Mouse (Mus musculus): ENCODE data around the gene Arsg. TPM values are rescaled to one million over a fixed set of nuclear protein-coding genes. Genes with fewer than 3 reads are reported as not detected.

The Arsg gene
- polyA plus RNA-seq, 1 experiment from 2014 or later, result 6.0 TPM

DNA sequence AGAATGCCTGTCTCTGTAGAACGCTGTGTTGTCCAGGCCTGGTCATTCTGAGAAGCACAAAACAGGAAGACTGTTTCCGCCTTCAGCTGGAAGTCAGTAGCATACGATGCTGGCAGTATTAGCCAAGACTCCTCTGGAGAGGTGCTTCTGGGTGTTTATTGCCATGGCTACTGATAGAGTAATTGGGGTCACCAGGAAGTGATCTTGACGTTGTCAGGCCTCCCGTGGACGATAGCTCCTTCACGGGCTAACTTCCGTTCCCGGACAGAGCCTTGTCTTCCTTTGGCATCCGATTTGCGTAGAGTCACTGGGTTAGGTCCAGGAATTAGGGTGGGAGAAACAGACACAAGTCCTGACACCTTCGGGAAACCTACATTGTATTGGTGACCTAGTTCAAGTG is 86.1 kb downstream of the Arsg start:
- Histone ChIP-seq H3K27ac (replicated peaks) (no peak overlapping the region), H3K36me3 (no peaks in the 10 kb centered on the region), H3K27me3 (no peaks in the 10 kb centered on the region), H3K4me3 (no peak overlapping the region), H3K9ac (replicated peaks) (no peak overlapping the region), H3K9me3 (no peaks in the 10 kb centered on the region), H3K4me1 (no peaks in the 10 kb centered on the region), H3K4me2 (replicated peaks) (no peak overlapping the region)
- ATAC-seq (replicated peaks), result no peak
- 95% methylated on average over 12 of the region's 12 CpGs for WGBS

DNA sequence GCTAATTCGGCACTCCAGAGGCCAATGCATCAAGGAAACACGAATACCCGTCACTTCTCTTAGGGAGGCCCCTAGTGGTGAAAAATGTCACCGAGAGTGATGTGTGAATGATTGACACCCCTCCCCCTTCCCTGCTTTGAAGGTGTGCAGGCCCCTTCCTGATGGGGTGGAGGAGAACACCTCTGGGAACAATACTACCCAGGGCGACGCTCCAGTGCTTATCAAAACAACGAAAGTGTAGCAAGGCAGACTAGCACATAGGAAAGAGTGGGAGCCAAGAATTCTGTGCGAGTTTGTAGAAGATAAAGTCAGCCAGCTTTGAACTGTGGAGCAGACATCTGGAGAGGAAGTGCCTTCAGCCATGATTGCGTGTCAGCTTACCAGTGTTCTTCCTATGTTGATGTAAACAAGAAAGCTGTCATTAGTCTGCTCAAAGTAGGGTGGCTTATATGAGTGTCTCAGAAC is 87.7 kb downstream of the Arsg start:
- Histone ChIP-seq H3K9me3 (no peaks in the 10 kb centered on the region), H3K9ac (replicated peaks) (no peak overlapping the region), H3K4me2 (replicated peaks) (no peak overlapping the region), H3K27ac (replicated peaks) (no peak overlapping the region), H3K27me3 (no peaks in the 10 kb centered on the region), H3K4me3 (no peak overlapping the region), H3K4me1 (no peaks in the 10 kb centered on the region), H3K36me3 (no peaks in the 10 kb centered on the region)
- WGBS, result 37% methylated on average over 9 of the region's 9 CpGs
- no peak for ATAC-seq (replicated peaks)

DNA sequence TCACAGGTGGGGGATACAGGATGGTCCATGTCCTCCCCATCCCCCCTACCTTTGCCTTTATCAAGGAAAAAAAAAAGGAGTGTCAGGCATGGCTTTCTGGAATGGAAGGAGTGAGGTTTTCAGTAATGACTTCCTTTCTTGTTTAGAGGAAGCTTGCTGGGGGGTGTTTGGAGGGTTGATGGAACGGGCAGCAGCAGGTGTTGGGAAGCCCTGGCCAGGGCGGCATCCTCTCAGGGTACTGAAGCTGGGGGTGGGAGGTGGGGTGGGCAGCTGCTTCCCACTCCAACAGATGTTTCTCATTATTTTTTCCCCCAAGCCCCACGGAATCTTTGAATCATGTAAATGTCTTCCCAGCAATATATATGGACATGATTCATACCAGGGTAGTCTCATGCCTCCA is 88.3 kb downstream of the Arsg start:
- 84% methylated on average over 3 of the region's 3 CpGs for WGBS
- Histone ChIP-seq H3K27me3 (no peaks in the 10 kb centered on the region), H3K4me1 (no peaks in the 10 kb centered on the region), H3K9ac (replicated peaks) (no peak overlapping the region), H3K27ac (replicated peaks) (no peak overlapping the region), H3K9me3 (no peaks in the 10 kb centered on the region), H3K4me3 (no peak overlapping the region), H3K36me3 (no peaks in the 10 kb centered on the region), H3K4me2 (replicated peaks) (no peak overlapping the region)
- ATAC-seq (replicated peaks), result no peak

DNA sequence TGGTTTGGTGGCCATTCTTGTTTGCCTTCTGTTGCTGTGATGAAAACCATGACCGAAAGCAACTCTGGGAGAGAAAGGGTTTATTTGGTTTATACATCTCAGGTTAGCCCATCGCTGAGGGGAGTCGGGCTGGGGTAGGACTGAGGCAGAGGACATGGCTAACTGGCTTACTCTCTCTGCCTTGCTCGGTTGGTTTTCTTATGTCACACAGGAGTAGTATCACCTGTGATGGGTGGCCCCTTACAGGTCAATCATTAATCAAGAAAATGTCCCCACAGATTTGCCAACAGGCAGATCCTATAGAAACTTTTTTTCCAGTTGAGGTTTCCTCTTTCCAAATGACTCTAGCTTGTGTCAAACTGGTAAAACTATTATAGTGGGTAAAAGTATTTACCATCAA is 90.5 kb downstream of the Arsg start:
- 92% methylated on average over 4 of the region's 4 CpGs for WGBS
- Histone ChIP-seq H3K36me3 (no peaks in the 10 kb centered on the region), H3K4me2 (replicated peaks) (no peak overlapping the region), H3K27ac (replicated peaks) (no peak overlapping the region), H3K9me3 (no peaks in the 10 kb centered on the region), H3K4me1 (peaks cover 4% of the 10 kb centered on the region; the same call in 1 of the 2 replicates), H3K27me3 (no peaks in the 10 kb centered on the region), H3K4me3 (no peak overlapping the region), H3K9ac (replicated peaks) (no peak overlapping the region)
- ATAC-seq (replicated peaks), result no peak

DNA sequence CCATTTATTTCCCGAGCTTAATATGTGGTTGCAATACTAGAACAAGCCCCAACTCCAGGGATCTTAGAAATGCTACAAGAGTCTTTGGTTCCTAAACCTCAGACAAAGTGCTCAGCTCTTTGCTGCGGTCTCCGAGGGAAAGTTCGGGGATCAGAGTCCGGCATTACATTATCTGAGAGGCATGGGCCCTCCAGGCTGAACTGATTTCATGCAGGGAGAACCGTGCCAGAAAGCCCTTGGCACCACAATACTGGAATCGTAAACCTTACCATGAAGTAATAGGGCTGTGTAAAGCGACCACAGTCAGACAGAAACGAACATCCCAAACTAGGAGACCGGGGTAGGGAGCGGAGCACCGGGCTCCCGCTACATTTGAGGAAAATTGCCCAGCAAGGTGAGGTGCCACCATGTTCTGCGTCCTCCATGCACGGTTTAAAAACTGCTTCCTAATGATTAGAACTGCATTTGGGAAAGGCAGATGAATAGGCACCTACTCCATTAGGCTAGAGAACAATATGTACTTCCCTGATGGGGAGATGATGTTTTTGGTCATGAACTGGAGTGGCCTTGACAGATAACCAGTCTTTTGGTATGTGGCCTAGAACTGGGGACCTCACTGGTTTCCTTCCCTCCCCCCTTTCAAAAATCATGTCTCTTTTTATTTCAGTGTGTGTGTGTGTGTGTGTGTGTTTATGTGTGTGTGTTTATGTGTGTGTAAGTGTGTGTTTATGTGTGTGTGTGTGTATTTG is 91.5 kb downstream of the Arsg start:
- H3K27ac ChIP-seq (replicated peaks), result no peak overlapping the region
- H3K4me2 ChIP-seq (replicated peaks), result no peak overlapping the region
- ATAC-seq (replicated peaks), result no peak
- no peak overlapping the region for H3K4me3 ChIP-seq
- no peaks in the 10 kb centered on the region for H3K9me3 ChIP-seq
- H3K9ac ChIP-seq (replicated peaks), result no peak overlapping the region
- peaks cover 4% of the 10 kb centered on the region; the same call in 1 of the 2 replicates for H3K4me1 ChIP-seq
- no peaks in the 10 kb centered on the region for H3K36me3 ChIP-seq
- H3K27me3 ChIP-seq, result no peaks in the 10 kb centered on the region
- 80% methylated on average over 15 of the region's 15 CpGs for WGBS

DNA sequence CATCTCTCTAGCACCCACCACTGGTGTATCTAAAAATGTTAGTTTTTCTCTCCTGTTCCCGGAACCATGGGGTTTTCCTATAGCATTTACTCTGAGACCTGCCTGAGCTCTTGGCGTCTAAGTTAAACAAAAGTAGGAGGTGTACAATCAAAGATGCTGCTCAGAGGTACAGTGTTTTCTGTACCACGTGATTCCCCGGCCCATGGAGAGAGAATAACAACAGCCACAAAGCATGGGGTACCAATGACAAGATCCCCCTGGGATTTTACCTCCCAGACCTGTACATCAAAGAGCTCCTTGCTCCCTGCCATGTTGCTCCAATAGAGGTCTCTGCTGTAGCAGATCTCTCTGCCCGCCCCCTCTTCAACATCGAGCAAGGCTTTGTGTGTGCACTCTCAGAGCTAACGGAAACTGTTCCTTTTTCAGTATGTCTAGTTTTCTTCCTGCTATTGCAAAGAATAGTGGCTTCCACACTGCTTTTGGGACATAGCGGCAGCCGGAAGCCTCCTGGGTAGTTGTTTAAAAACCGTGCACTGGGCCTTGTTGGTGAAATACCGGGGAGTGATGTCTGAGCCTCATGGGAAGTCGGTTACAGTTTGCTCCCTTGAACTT is 95.9 kb downstream of the Arsg start:
- no peak overlapping the region for H3K4me2 ChIP-seq (replicated peaks)
- no peaks in the 10 kb centered on the region for H3K9me3 ChIP-seq
- H3K27me3 ChIP-seq, result no peaks in the 10 kb centered on the region
- peaks cover 4% of the 10 kb centered on the region; the same call in 1 of the 2 replicates for H3K4me1 ChIP-seq
- WGBS, result 58% methylated on average over 12 of the region's 12 CpGs
- H3K9ac ChIP-seq (replicated peaks), result no peak overlapping the region
- no peak overlapping the region for H3K27ac ChIP-seq (replicated peaks)
- H3K36me3 ChIP-seq, result no peaks in the 10 kb centered on the region
- no peak for ATAC-seq (replicated peaks)
- H3K4me3 ChIP-seq, result no peak overlapping the region

DNA sequence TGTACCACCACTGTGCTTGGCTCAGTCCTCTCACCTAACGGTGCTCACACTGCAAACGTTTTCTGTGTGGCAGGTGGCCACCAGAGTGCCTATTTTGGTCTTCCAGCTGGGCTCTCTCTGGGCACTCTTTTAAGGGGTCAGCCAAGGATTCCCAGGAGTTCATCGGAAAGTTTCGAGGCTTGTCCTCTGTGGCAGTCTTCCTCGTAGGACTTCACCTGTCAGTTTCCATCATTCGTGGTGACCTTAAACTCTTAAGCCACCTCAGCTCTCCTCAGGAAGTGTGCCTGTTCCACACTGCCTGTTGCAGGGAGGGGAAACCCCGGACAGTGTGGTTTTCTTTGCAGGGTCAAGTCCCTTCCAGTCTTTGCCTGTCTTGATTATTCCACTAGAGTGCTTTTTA is 96.6 kb downstream of the Arsg start:
- H3K27ac ChIP-seq (replicated peaks), result no peak overlapping the region
- H3K27me3 ChIP-seq, result no peaks in the 10 kb centered on the region
- no peak overlapping the region for H3K9ac ChIP-seq (replicated peaks)
- H3K9me3 ChIP-seq, result no peaks in the 10 kb centered on the region
- no peak overlapping the region for H3K4me2 ChIP-seq (replicated peaks)
- no peaks in the 10 kb centered on the region for H3K36me3 ChIP-seq
- H3K4me1 ChIP-seq, result peaks cover 6% of the 10 kb centered on the region; the same call in 1 of the 2 replicates
- no peak overlapping the region for H3K4me3 ChIP-seq
- WGBS, result 76% methylated on average over 7 of the region's 7 CpGs
- no peak for ATAC-seq (replicated peaks)

DNA sequence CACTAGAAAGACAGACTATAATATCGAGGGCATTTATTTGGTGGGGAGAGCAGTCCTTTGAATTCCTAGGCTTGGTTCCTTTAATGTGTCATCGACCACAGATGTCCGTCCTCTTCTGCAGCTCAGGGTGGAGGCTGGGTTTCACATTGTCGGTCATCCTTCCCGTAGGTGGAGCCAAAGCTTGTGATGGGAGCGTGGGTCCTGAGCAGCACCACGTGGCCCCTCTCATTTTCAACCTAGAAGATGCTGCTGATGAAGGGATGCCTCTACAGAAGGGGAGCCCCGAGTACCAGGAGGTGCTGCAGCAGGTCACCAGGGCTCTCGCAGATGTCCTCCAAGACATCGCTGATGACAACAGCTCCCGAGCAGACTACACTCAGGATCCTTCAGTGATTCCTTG is 98.9 kb downstream of the Arsg start:
- Histone ChIP-seq H3K36me3 (no peaks in the 10 kb centered on the region), H3K4me1 (peaks cover 14% of the 10 kb centered on the region; the same call in 1 of the 2 replicates), H3K4me3 (no peak overlapping the region), H3K9ac (replicated peaks) (no peak overlapping the region), H3K27ac (replicated peaks) (no peak overlapping the region), H3K4me2 (replicated peaks) (no peak overlapping the region), H3K9me3 (no peaks in the 10 kb centered on the region), H3K27me3 (no peaks in the 10 kb centered on the region)
- no peak for ATAC-seq (replicated peaks)
- 87% methylated on average over 11 of the region's 11 CpGs for WGBS

DNA sequence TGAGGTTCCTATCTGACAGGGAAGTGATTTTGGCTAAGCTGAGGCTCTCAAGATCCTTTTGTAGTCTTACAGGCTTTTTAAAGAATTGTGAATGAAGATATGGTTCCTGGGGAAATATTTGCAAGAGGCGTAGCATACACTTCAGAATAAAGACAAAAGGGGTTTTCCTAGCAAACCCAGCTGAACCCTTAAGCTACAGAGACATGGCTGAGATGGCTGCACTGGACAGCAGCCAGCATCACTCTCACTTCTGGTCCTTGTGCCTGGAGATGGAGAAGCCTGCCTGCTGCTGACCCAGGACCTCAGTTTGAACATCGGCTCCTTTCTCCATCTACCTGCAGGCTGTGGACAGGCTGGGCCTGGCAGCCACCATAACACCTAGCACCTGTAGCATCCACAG is 101.4 kb downstream of the Arsg start:
- Histone ChIP-seq H3K27ac (replicated peaks) (no peak overlapping the region), H3K27me3 (no peaks in the 10 kb centered on the region), H3K4me3 (no peak overlapping the region), H3K9me3 (no peaks in the 10 kb centered on the region), H3K9ac (replicated peaks) (no peak overlapping the region), H3K4me2 (replicated peaks) (no peak overlapping the region), H3K36me3 (no peaks in the 10 kb centered on the region), H3K4me1 (peaks cover 22% of the 10 kb centered on the region)
- WGBS, result 74% methylated on average over 2 of the region's 2 CpGs
- ATAC-seq (replicated peaks), result no peak

DNA sequence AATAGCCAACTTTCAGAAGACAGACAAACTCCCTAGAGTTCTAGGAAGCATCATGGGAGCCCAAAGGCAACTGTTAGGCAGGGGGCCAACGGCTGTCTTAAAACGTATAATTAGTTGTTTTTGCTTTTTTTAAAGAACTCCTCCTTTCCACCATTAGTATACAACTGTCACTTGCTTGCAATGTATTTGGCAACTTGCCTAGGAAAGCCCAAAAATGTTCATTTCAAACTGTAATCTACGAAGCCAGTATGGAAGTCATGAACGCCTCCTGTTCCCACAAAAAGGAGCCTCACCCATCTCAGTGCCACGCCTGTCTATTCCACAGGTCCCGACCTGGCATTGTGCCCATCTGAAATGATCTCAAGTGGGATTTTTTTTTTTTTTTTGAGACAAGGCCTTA is 102.7 kb downstream of the Arsg start:
- 0 out of 2 replicates have a peak, but pooled peaks have one; percentile 70 for ATAC-seq (replicated peaks)
- peaks cover 22% of the 10 kb centered on the region for H3K4me1 ChIP-seq
- H3K9ac ChIP-seq (replicated peaks), result no peak overlapping the region
- H3K4me2 ChIP-seq (replicated peaks), result no peak overlapping the region
- no peak overlapping the region for H3K27ac ChIP-seq (replicated peaks)
- H3K9me3 ChIP-seq, result no peaks in the 10 kb centered on the region
- H3K4me3 ChIP-seq, result no peak overlapping the region
- H3K27me3 ChIP-seq, result no peaks in the 10 kb centered on the region
- no peaks in the 10 kb centered on the region for H3K36me3 ChIP-seq
- WGBS, result 48% methylated on average over 6 of the region's 6 CpGs

DNA sequence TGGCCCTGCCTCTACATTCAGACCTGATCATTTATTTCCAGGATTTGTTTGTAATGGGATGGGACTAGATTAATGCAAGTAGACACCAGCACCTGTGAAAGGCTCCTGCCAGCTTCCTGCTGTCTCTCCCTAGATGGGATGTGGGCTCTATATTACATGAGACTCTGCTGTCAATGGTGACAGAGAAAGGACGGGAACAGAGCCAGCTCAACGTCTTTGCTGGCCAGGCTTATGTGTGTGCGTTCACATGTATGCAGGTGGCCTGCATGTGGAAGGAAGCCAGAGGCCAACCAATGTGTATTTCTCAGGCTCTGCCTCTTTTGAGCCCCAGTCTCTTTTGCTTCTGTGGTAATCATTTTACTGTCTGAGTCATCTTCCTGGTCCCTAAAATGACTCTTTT is 105.4 kb downstream of the Arsg start:
- ATAC-seq (replicated peaks), result no peak
- Histone ChIP-seq H3K9me3 (no peaks in the 10 kb centered on the region), H3K4me1 (peaks cover 22% of the 10 kb centered on the region), H3K4me3 (no peak overlapping the region), H3K9ac (replicated peaks) (no peak overlapping the region), H3K4me2 (replicated peaks) (no peak overlapping the region), H3K36me3 (no peaks in the 10 kb centered on the region), H3K27me3 (no peaks in the 10 kb centered on the region), H3K27ac (replicated peaks) (no peak overlapping the region)
- 36% methylated on average over 3 of the region's 3 CpGs for WGBS

DNA sequence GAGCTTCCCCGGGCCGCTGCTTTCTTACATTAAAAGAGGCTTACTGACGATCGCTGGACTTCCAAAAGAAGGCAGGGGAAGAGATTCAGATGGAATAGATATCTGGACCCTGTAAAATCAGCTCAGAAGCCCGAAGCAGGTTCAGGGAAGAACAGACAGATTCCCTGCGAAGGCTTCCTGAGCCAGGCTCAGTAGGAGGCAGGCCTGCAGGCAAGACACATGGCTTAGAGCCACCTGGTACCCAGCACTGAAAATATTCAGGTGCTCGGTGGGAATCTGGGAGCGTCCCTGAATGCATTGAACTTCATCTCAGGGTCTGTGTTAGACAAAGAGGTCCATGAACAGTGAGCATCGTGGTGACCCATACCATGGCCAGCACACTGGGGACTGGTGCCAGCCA is 106.8 kb downstream of the Arsg start:
- H3K4me2 ChIP-seq (replicated peaks), result no peak overlapping the region
- no peaks in the 10 kb centered on the region for H3K36me3 ChIP-seq
- WGBS, result 79% methylated on average over 9 of the region's 9 CpGs
- H3K9me3 ChIP-seq, result no peaks in the 10 kb centered on the region
- no peak overlapping the region for H3K4me3 ChIP-seq
- H3K4me1 ChIP-seq, result peaks cover 19% of the 10 kb centered on the region
- no peak for ATAC-seq (replicated peaks)
- H3K27me3 ChIP-seq, result no peaks in the 10 kb centered on the region
- H3K9ac ChIP-seq (replicated peaks), result no peak overlapping the region
- no peak overlapping the region for H3K27ac ChIP-seq (replicated peaks)
